Comparison of ENCODE assay signal across 8 mouse cellular contexts in the genomic region with DNA sequence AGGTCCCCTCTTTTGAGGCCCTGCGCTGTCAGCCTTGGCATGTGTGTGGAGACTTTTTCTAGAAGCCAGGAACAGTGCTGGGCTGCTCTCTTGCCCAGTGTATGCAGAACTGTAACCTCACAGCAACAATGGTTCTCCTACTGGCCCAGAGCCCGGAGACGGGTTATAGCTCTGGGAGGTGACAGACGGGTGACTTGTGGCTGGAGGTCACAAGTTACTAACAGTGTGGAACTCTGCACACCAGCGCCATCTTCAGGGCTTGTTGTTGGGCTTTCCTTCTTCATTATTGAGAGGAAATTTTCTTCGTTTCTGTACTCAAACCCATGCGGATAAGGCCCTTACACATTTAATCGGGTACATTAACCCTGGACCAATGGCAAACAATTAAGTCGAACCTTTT. TPM values are rescaled to one million over a fixed set of nuclear protein-coding genes. Genes with fewer than 3 reads are reported as not detected.
DNase-seq lines count a peak whose midpoint lies in the region; ATAC-seq and TF ChIP-seq lines count a peak whose summit lies in the region.

No protein-coding gene starts in this region.

- H3K9me3 ChIP-seq in forebrain, embryonic 11.5 days (ENCODE audit: control insufficient read depth, low read length): no peaks in the 10 kb centered on the region

- H3K27ac ChIP-seq in layer of hippocampus, adult 2 months: no peak overlapping the region
- H3K27ac ChIP-seq in forebrain, embryonic 11.5 days (ENCODE audit: low read depth, low read length): no peak overlapping the region

- H3K4me2 ChIP-seq in forebrain, embryonic 11.5 days (ENCODE audit: low read depth, low read length, severe bottlenecking): no peak overlapping the region

- H3K9ac ChIP-seq in forebrain, embryonic 11.5 days (ENCODE audit: low read length): no peak overlapping the region

- no peak for ATAC-seq in forebrain, embryonic 11.5 days (replicated peaks; ENCODE audit: low FRiP score)

- peaks cover 9% of the 10 kb centered on the region for H3K4me1 ChIP-seq in forebrain, embryonic 11.5 days (replicated peaks; ENCODE audit: control insufficient read depth, insufficient read depth, low read length)

- TF ChIP-seq CTCF in layer of hippocampus, adult 2 months (conservative IDR thresholded peaks at IDR 0.05): peak; percentile 62

- no peaks in the 10 kb centered on the region; the same call in 1 of the 2 replicates for H3K36me3 ChIP-seq in forebrain, embryonic 11.5 days (ENCODE audit: control insufficient read depth, insufficient read depth, low read length)

- no peak for DNase-seq in layer of hippocampus, adult 2 months (ENCODE audit: low spot score in 2 of 2)
- DNase-seq in layer of hippocampus, postnatal 14 days (ENCODE audit: low spot score in 2 of 2): no peak
- peak; percentile 42 for DNase-seq in MN1 (ENCODE audit: low spot score)
- DNase-seq in adrenal gland, postnatal 36 days: peak; percentile 83 to 85
- peak; percentile 84 to 87 for DNase-seq in kidney, postnatal 25 days
- DNase-seq in layer of hippocampus, adult 8-10 months (ENCODE audit: low spot score in 2 of 2): no peak
- DNase-seq in forebrain, embryonic 11.5 days (ENCODE audit: low spot score): no peak
- DNase-seq in spleen, adult 18-20 months: no peak

- H3K4me3 ChIP-seq in layer of hippocampus, adult 2 months: no peak overlapping the region
- no peak overlapping the region for H3K4me3 ChIP-seq in forebrain, embryonic 11.5 days (ENCODE audit: low read depth, low read length)

- WGBS in forebrain, embryonic 11.5 days: 71% methylated on average over 9 of the region's 9 CpGs

- no peaks in the 10 kb centered on the region for H3K27me3 ChIP-seq in forebrain, embryonic 11.5 days (ENCODE audit: control insufficient read depth, insufficient read depth, low read length)

RNA-seq across cellular contexts. Expression of gene Cpne5, which starts 11.5 kb away (rescaled TPM):
- total RNA-seq in layer of hippocampus, adult 2 months (2021): 10 to 100 TPM; 34.0 to 36.3 TPM
- 10 to 100 TPM; 42.5 to 48.4 TPM for total RNA-seq in layer of hippocampus, postnatal 14 days (2021)
- total RNA-seq in adrenal gland, postnatal 36 days (2021): under 1 TPM; 0.17 to 0.76 TPM
- total RNA-seq in layer of hippocampus, adult 8-10 months (2022): 10 to 100 TPM; 26.5 to 35.8 (median 29.7) TPM
- polyA plus RNA-seq in forebrain, embryonic 11.5 days (2014; fragmentation: Nextera tagmentation; extraction: Ambion mirVana): 5.5 and 6.8 TPM in 2 replicates

RNA-seq across cellular contexts. Expression of gene Ppil1, which starts 14.5 kb away (rescaled TPM):
- 10 to 100 TPM; 14.8 to 16.2 TPM for total RNA-seq in layer of hippocampus, adult 2 months (2021)
- total RNA-seq in layer of hippocampus, postnatal 14 days (2021): 10 to 100 TPM; 17.3 to 18.1 TPM
- total RNA-seq in adrenal gland, postnatal 36 days (2021): 10 to 100 TPM; 20.4 to 25.3 TPM
- total RNA-seq in layer of hippocampus, adult 8-10 months (2022): 10 to 100 TPM; 16.1 to 18.5 (median 16.4) TPM
- polyA plus RNA-seq in forebrain, embryonic 11.5 days (2014; fragmentation: Nextera tagmentation; extraction: Ambion mirVana): 180 and 188 TPM in 2 replicates

RNA-seq across cellular contexts. Expression of gene BC004004, which starts 19.1 kb away (rescaled TPM):
- 10 to 100 TPM; 78.9 to 81.5 TPM for total RNA-seq in layer of hippocampus, adult 2 months (2021)
- 10 to 100 TPM; 88.1 to 93.8 TPM for total RNA-seq in layer of hippocampus, postnatal 14 days (2021)
- 100 to 1,000 TPM; 112 to 130 TPM for total RNA-seq in adrenal gland, postnatal 36 days (2021)
- 100 to 1,000 TPM in 1 of 4 experiments, 10 to 100 TPM in 3; 85.3 to 108 (median 90.5) TPM for total RNA-seq in layer of hippocampus, adult 8-10 months (2022)
- polyA plus RNA-seq in forebrain, embryonic 11.5 days (2014; fragmentation: Nextera tagmentation; extraction: Ambion mirVana): 58.2 and 61.5 TPM in 2 replicates

Comparison
In these comparisons a context has a peak if more than half of its experiments do, and no peak if none do; other contexts are left out.
1. DNase-seq: peak in MN1 (single experiment), adrenal gland, postnatal 36 days (2 of 2) and kidney, postnatal 25 days (2 of 2); none in layer of hippocampus, adult 2 months (0 of 2), layer of hippocampus, postnatal 14 days (0 of 2), layer of hippocampus, adult 8-10 months (0 of 2), forebrain, embryonic 11.5 days (single experiment) and spleen, adult 18-20 months (0 of 2).
2. RNA of gene Cpne5, which starts 11.5 kb away (total RNA-seq): 42.5 to 48.4 TPM in layer of hippocampus, postnatal 14 days, 34.0 to 36.3 TPM in layer of hippocampus, adult 2 months and 26.5 to 35.8 TPM in layer of hippocampus, adult 8-10 months; 0.17 to 0.76 TPM in adrenal gland, postnatal 36 days; every median in the first group is over 10 times any median in the second.